Mouse (Mus musculus) right cerebral cortex, postnatal 36 days (tissue): ENCODE data around the gene AI854703.
A peak's percentile ranks its signal among the peaks of the same experiment; 100 is the strongest.

ENCODE experiments used
- DNase-seq, 2 experiments: peaks; one replicate each; pipeline ENCODE4 v3.0.0; 2022; ENCODE audit warnings: low spot score in 2 of 2, mixed read lengths in 1 of 2

Gene AI854703

DNA sequence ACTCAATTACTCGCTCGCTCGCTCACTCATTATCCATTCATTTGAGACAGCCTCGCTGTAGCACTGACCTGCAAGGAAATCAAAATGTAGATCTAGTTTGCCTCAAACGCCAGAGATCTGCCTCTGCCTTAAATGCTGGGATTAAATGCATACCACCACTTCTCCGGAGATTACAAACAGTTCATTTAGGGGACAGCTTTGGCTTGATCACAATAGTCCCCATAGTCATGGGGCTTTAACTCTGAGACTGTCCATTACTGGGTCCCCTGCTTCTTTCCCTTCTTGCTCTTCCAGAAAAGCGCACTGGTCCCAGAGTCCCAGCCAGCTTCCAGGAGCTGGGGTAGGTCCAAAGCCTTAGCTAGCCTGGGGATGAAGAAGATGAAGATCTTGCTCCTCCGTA is at the start of gene AI854703:
AI854703 (plus strand) TSS at position 301 of the 400 bp plus-strand sequence.
- no peak for DNase-seq

- DNase-seq, result no peak
Observed at GRCm38 (mm10) chr6:48578736-48579135, 47.8 kb upstream of the AI854703 start.

DNA sequence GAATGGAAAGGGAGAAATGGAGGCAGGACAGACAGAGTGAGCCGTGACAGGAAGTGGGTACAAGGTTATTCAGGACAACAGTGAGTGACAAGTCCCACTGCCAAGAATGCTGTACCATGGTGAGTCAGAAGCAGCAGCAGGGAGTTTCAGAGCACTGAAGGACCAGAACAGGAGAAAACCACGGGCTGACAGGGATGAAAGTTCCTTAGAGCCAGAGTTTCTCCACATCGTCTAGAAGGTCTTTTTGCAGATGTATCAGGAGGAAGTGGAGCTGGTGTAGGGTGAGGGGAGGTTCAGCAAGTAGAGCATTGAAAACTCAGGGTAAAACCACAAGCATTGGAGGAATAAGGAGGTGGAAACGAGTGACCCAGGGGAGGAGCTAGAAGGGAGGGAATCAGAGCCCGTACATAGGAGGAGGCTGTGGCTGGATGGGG is 47.3 kb upstream of the AI854703 start:
- no peak for DNase-seq

DNA sequence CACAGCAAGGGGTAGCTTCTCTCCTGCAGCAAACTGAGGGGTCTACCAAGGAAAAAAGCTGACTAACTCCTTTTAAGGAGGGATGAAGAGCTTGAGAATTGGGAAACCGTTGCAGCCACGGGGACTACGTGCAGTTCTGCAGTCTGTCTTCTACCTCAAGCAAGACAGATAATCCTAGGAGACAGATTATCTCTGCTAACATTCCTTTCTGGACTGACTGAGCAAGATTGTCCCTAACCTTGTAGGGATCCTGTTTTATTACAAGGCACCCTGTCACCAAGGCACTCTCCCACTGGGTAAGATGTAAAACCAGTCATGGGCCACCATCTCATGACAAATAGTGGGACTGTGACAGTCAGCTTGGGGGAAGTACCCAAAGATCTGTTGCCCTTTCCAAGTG is 45.3 kb upstream of the AI854703 start:
- no peak for DNase-seq

- no peak for DNase-seq
Observed at GRCm38 (mm10) chr6:48582037-48582436, 44.5 kb upstream of the AI854703 start.

DNA sequence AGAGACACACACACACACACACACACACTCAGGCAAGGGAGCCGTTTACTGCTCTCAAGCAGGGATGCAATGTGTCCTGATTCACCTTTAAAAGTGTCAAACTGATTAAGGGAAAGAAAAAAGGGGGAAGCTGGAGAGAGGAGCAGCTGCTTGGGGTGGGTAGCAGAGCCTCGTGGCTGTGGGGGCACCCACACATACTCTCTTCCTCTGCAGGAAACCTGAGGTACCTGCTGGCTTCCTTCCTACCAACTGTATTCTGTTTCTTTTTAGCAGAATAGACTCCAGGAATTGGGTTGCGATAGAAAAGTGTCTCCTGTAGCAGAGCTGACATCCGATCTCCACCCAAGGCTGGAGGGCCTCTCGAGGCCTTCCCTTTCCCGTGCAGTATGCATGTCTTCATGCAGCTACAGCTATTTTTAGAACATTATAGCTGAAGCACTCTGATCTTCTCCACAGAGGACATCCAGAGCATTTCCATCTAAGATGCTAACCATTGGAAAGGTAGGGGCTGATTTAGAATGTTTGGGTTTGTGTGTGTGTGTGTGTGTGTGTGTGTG is 37.3 kb upstream of the AI854703 start, which contains the start of gene Gm45021:
Gm45021 (plus strand) TSS at position 417 of the 557 bp plus-strand sequence.
- DNase-seq, result no peak

- no peak for DNase-seq
Observed at GRCm38 (mm10) chr6:48591221-48591845, 35.2 kb upstream of the AI854703 start.

DNA sequence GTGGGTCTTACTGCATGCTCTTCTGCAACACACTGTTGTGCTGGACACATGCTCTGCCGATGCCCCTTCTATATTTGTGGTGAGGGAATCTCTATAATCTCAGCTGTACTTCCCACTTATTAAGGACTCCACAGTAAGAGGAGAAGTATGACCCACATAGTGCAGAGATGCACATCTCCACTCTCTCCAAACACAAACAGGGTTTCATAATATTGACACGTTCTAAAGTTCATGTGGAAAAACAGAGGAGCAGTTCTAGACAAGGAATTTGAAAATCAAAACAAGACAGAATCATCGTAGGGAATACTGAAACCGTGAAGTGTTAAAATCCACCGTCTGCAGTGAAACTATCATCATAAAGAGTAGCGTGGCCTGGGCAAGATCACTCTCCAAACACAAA is 34.7 kb upstream of the AI854703 start:
- DNase-seq, result no peak

- DNase-seq, result peak; percentile 85
Observed at GRCm38 (mm10) chr6:48593158-48594042, 33.2 kb upstream of the AI854703 start, which contains the start of the genes Repin1 and Gm44965. Gene Repin1 (plus strand): TSS chr6:48593883. Gene Gm44965 (plus strand): TSS chr6:48593941.

GRCm38 (mm10) chr6:48594043-48594738 is 32.4 kb upstream of the AI854703 start:
- no peak for DNase-seq

DNA sequence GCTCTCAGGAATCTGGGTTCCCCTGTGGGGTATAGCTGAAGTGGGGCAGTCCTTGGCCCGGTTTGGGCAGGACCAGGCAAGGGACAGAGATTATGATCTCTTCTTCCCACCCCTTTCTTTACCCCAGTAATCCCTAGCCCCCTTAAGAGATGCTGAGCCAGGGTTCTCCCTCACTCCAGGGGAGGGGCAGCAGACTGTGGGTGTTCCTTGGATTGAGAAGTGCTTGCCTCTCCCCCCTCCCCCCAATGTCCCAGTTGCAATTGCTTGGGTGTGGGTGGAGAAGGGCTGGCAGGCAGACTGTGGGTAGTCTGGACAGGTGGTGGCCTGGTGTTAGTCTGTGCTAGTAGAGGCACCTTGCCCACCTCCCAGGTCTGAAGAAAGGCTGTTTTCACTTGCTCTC is 31.3 kb upstream of the AI854703 start:
- peak in 1 of 2 experiments; percentile 38 for DNase-seq

DNA sequence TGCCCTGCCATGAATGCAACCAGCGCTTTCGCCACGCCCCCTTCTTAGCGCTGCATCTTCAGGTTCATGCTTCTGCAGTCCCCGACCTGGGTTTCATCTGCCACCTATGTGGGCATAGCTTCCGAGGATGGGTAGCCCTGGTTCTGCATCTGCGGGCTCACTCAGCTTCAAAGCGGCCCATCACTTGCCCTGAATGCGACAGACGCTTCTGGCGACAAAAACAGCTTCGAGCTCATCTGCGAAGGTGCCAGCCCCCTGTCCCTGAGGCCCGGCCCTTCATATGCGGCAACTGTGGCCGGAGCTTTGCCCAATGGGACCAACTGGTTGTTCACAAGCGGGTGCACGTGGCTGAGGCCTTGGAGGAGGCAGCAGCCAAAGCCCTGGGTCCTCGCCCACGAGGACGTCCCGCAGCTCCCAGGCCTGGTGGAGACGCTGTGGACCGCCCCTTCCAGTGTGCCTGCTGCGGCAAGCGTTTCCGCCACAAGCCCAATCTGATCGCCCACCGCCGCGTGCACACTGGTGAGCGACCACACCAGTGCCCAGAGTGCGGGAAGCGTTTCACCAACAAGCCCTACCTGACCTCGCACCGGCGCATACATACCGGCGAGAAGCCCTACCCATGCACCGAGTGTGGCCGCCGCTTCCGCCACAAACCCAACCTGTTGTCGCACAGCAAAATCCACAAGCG is 29.9 kb upstream of the AI854703 start:
- DNase-seq, result no peak

DNA sequence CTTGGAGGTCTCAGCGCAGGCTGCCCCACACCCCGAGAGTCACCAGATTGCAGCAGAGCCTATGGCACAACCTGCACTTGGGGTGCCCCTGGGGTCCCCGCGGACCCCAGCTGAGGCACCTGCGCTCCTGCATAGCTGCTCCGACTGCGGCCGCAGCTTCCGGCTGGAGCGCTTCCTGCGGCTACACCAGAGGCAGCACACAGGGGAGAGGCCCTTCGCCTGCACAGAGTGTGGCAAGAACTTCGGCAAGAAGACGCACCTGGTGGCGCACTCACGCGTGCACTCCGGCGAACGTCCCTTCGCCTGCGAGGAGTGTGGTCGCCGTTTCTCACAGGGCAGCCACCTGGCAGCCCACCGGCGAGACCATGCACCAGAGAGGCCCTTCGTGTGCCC is 29.3 kb upstream of the AI854703 start:
- DNase-seq, result no peak

- DNase-seq, result no peak
Observed at GRCm38 (mm10) chr6:48600594-48600993, 26.0 kb upstream of the AI854703 start.

DNA sequence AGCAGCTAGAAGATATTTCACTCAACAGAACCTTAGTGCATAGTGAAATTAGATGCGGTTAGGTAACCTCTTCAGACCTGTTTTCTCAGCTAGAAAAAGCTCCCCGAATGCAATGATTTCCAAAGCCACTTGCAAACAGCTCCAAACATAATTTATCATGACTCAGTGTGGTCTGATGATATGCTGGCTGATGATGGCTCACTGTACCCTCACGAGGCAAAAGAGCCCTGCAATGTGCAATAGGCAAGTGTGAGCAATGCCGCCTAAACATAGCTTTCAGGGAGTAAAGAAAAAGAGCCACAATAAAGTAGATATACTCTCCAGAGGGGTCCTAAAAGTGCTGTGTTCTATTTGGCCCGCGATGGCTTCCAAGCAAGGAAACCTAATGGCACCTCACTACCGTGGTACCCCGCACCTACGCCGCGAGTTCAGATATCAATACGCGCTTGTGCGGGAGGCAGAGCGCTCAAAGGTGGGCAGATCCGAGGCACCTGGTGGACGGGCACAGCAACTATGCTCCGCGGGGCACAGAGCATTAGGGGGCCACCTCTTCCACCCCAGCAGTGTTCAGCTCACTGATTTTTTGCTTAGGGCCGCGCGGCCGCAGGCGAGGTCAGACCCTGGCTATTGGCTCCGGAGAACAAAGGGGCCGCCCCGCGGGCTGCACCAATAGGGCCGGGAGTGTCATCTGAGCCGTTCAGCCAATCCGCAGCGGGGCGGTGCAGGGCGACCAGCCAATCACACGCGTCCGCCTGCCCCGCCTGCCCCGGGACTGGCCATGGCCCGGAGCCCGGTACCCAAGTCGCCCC is 25.1 kb upstream of the AI854703 start, which contains the start of gene Zfp775:
Zfp775 (plus strand) TSS at position 793 of the 809 bp plus-strand sequence.
- peak; percentile 95 for DNase-seq

- peak; percentile 25 to 55 for DNase-seq
Observed at GRCm38 (mm10) chr6:48602080-48602741, 24.4 kb upstream of the AI854703 start.

DNA sequence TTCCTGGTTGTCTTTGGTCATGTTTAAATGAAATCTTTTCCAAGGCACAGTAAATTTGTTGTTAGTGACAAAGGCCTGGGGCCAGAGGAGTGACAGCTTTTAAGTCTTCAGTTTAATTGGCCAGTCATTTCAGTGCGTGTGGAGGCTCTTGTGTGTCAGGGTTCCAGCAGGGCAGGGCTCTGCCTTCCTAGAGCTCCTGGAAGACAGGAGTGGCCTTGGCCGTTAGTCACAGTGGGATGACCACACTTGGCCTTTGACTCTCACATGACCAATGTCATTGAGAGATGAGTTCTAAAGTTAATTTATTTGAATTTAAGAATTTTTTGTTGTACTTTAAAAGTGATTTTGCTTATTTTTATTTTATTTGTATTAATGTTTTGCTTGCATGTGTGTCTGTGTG is 18.4 kb upstream of the AI854703 start:
- no peak for DNase-seq

- DNase-seq, result no peak
Observed at GRCm38 (mm10) chr6:48609512-48609911, 17.1 kb upstream of the AI854703 start.

GRCm38 (mm10) chr6:48610657-48611056 is 15.9 kb upstream of the AI854703 start:
- DNase-seq, result no peak

DNA sequence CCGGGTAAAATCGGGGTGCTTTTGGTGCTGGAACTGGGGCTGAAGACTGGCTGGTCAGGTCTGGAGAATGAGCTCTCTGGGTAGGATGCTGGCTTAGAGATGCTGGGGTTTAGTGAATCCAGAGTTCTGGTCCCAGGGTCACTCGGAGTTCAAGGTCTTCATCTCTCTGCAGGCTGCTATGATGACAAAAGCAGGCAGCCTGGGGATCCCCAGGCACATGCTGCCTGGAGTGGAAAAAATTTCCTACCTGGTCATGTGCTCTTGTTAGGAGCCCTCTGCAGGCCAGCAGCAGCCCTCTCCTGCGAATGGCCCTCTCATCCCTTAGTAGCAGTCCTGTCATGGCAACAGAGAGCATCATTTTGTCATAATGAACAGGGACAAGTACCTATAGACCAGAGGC is 13.1 kb upstream of the AI854703 start:
- no peak for DNase-seq
